Mouse (Mus musculus): ENCODE data around the gene Gm21860.
"Not testable (repeated sequence)": the region's sequence is repeated elsewhere in the genome, so short reads cannot be mapped to it uniquely, and the experiment has no call there.

The Gm21860 gene

DNA sequence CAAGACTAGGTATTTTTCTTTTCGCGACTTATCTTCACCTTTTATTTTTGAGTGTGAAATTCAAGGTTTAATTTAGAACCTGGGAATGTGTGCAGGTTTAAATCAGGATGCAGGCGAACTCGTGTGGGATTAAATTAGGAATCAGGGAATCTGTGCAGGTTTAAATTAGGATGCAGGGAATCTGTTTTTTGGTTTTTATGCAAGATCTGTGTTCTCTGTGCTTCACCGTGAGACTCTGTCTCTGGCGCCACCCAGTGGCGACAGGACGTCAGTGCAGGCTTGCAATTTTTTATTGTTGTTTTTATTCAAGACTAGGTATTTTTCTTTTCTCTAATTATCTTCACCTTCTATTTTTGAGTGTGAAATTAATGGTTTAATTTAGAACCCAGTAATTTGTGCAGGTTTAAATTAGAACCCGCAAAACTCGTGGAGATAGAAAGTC, 22.5 kb downstream of the Gm21860 start:
- DNase-seq: peak in 1 of 2 experiments; percentile 14

DNA sequence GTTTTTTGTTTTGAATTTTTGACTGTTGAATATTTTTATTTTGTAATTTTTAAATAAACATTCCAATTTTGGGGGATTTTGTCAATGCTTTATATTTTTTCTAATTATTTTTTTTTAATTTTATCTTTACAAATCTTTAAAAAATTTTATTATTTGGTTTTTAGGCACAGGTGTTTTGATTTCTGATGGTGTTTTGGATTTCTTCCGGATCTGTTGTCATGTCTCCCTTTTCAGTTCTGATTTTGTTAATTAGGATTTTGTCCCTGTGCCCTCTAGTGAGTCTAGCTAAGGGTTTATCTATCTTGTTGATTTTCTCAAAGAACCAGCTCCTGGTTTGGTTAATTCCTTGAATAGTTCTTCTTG, 23.0 kb downstream of the Gm21860 start:
- not testable (repeated sequence) for DNase-seq

DNA sequence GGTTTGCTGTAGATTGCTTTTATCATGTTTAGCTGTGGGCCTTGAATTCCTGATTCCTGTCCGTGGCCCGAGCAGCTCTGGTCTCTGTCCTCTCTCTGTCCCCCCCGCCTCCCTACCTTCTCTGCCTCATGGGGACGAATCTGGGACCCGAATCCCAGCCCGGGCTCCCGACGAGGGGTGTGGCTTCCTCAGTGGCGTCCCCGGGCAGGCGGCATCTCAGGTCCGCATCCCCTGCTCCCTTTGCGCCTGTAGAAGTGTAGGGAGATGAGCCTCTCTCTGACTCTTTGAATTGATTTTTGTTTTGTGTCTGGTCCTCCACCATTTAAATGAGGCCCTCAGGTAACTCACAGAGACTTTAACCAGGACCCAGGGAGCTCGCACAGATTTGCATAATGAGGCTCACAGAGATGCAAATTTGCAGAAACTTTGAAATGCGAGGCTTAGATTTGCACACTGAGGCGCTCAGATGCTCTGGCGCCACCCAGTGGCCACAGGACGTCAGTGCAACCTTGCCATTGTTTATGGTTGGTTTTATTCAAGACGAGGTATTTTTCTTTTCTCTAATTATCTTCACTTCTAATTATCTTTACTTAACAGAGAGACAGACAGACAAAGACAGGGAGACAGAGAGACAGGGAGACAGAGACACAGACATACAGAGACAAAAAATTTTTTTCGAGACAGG, 23.6 kb downstream of the Gm21860 start:
- DNase-seq: peak; percentile 25 to 52

DNA sequence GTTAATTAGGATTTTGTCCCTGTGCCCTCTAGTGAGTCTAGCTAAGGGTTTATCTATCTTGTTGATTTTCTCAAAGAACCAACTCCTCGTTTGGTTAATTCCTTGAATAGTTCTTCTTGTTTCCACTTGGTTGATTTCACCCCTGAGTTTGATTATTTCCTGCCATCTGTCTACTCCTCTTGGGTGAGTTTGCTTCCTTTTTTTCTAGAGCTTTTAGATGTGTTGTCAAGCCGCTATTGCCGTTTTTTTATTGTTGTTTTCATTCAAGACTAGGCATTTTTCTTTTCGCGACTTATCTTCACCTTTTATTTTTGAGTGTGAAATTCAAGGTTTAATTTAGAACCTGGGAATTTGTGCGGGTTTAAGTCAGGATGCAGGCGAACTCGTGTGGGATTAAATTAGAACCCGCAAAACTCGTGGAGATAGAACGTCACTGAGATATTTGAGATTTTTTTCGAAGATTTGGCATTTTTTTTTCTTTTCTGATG, 24.8 kb downstream of the Gm21860 start:
- not testable (repeated sequence) for DNase-seq

DNA sequence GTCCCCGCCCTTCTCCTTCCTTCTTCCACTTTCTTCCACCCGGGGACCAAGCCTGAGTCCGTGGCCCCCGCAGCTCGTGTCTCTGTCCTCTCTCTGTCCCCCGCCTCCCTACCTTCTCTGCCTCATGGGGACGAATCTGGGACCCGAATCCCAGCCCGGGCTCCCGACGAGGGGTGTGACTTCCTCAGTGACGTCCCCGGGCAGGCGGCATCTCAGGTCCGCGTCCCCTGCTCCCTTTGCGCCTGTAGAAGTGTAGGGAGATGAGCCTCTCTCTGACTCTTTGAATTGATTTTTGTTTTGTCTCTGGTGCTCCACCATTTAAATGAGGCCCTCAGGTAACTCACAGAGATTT, 25.7 kb downstream of the Gm21860 start:
- peak in 1 of 2 experiments; percentile 62 for DNase-seq

DNA sequence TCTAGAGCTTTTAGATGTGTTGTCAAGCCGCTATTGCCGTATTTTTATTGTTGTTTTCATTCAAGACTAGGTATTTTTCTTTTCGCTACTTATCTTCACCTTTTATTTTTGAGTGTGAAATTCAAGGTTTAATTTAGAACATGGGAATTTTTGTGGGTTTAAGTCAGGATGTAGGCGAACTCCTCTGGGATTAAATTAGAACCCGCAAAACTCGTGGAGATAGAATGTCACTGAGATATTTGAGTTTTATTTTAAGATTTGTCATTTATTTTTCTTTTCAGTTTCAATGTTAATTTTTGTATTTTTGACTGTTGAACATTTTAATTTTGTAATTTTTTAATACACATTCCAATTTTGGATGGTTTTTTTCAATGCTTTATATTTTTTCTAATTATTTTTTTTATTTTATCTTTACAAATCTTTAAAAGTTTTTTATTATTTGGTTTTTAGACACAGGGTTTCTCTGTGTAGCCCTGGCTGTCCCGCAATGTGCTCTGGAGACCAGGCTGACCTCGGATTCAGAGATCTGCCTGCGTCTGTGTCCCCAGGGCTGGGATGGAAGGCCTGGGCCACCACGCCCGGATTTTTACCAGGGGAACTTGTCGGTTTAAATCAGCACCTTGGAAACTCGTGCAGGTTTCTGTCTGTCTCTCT, 26.2 kb downstream of the Gm21860 start:
- DNase-seq: peak in 1 of 2 experiments; percentile 51

DNA sequence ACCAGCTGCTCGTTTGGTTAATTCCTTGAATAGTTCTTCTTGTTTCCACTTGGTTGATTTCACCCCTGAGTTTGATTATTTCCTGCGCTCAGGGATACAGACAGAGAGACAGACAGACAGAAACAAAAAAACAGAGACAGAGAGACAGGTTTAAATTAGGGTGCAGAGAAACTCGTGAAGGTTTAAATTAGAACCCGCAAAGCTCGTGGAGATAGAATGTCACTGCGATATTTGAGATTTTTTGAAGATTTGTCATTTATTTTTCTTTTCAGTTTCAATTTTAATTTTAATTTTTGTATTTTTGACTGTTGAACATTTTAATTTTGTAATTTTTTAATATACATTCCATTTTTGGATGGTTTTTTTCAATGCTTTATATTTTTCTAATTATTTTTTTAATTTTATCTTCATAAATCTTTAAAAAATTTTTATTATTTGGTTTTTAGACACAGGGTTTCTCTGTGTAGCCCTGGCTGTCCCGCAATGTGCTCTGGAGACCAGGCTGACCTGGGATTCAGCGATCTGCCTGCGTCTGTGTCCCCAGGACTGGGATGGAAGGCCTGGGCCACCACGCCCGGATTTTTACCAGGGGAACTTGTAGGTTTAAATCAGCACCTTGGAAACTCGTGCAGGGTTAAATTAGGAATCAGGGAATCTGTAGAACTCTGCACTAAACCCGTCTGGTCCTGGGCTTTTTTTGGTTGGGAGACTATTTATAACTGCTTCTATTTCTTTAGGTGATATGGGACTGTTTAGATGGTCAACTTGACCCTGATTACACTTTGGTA, 27.3 kb downstream of the Gm21860 start:
- not testable (repeated sequence) for DNase-seq

DNA sequence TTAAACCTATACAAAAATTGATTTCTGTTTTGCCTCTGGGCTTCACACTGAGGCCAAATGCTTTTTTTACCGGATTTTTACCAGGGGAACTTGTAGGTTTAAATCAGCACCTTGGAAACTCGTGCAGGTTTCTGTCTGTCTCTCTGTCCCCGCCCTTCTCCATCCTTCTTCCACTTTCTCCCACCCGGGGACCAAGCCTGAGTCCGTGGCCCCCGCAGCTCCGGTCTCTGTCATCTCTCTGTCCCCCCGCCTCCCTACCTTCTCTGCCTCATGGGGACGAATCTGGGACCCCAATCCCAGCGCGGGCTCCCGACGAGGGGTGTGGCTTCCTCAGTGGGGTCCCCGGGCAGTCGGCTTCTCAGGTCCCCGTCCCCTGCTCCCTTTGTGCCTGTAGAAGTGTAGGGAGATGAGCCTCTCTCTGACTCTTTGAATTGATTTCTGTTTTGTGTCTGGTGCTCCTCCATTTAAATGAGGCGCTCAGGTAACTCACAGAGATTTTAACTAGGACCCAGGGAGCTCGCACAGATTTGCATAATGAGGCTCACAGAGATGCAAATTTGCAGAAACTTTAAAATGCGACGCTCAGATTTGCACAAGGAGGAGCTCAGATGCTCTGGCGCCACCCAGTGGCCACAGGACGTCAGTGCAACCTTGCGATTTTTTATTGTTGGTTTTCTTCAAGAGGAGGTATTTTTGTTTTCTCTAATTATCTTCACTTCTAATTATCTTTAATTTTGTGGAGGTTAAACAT, 28.7 kb downstream of the Gm21860 start:
- not testable (repeated sequence) for DNase-seq

DNA sequence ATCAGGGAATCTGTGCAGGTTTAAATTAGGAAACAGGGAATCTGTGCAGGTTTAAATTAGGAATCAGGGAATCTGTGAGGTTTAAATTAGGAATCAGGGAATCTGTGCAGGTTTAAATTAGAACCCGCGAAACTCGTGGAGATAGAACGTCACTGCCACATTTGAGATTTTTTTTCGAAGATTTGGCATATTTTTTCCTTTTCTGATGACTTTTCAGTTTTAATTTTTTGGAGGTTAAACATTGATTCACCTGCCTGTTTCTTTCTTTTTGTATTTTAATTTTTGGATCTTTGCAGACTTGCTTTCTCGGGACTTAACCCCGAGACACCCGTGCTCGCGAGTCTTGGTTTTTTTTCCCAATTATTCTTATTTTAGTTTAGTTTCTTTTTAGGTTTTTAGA, 29.5 kb downstream of the Gm21860 start:
- not testable (repeated sequence) for DNase-seq

DNA sequence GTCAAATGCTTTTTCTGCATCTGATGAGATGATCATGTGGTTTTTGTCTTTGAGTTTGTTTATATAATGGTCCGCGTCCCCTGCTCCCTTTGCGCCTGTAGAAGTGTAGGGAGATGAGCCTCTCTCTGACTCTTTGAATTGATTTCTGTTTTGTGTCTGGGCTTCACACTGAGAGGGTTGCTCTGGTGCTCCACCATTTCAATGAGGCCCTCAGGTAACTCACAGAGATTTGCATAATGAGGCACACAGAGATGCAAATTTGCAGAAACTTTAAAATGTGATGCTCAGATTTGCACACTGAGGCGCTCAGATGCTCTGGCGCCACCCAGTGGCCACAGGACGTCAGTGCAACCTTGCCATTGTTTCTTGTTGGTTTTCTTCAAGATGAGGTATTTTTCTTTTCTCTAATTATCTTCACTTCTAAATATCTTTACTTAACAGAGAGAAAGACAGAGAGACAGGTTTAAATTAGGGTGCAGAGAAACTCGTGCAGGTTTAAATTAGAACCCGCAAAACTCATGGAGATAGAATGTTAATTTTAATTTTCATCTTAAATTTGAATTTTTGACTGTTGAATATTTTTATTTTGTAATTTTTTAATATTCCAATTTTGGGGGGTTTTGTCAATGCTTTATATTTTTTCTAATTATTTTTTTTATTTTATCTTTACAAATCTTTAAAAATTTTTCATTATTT, 30.5 kb downstream of the Gm21860 start:
- peak in 1 of 2 experiments; percentile 12 for DNase-seq

DNA sequence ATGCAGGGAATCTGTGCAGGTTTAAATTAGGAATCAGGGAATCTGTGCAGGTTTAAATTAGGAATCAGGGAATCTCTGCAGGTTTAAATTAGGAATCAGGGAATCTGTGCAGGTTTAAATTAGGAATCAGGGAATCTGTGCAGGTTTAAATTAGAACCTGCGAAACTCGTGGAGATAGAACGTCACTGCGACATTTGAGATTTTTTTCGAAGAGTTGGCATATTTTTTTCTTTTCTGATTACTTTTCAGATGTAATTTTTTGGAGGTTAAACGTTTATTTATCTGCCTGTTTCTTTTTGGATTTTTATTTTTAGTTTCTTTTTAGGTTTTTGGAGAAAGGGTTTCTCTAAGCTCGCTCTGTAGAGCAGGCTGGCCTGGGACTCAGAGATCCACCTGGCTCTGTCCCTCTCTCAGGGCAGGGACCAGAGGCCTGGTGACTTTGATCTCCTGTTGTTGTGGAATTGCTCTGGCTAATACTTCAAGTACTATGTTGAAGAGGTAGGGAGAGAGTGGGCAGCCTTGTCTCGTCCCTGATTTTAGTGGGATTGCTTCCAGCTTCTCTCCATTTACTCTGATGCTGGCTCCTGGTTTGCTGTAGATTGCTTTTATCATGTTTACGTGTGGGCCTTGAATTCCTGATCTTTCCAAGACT, 31.2 kb downstream of the Gm21860 start:
- peak in 1 of 2 experiments; percentile 69 for DNase-seq

DNA sequence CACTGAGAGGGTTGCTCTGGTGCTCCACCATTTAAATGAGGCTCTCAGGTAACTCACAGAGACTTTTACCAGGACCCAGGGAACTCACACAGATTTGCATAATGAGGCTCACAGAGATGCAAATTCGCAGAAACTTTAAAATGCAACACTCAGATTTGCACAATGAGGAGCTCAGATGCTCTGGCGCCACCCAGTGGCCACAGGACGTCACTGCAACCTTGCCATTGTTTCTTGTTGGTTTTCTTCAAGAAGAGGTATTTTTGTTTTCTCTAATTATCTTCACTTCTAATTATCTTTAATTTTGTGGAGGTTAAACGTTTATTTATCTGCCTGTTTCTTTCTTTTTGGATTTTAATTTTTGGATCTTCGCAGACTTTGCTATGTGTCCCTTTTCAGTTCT, 34.1 kb downstream of the Gm21860 start:
- not testable (repeated sequence) for DNase-seq

DNA sequence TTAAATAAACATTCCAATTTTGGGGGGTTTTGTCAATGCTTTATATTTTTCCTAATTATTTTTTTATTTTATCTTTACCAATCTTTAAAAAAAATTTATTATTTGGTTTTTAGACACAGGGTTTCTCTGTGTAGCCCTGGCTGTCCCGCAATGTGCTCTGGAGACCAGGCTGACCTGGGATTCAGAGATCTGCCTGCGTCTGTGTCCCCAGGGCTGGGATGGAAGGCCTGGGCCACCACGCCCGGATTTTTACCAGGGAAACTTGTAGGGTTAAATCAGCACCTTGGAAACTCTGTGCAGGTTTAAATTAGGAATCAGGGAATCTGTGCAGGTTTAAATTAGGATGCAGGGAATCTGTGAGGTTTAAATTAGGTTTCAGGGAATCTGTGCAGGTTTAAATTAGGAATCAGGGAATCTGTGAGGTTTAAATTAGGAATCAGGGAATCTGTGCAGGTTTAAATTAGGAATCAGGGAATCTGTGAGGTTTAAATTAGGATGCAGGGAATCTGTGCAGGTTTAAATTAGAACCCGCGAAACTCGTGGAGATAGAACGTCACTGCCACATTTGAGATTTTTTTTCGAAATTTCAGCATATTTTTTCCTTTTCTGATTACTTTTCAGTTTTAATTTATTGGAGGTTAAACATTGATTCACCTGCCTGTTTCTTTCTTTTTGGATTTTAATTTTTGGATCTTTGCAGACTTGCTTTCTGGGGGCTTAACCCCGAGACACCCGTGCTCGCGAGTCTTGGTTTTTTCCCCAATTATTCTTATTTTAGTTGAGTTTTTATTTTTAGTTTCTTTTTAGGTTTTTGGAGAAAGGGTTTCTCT, 35.0 kb downstream of the Gm21860 start:
- DNase-seq: not testable (repeated sequence)

DNA sequence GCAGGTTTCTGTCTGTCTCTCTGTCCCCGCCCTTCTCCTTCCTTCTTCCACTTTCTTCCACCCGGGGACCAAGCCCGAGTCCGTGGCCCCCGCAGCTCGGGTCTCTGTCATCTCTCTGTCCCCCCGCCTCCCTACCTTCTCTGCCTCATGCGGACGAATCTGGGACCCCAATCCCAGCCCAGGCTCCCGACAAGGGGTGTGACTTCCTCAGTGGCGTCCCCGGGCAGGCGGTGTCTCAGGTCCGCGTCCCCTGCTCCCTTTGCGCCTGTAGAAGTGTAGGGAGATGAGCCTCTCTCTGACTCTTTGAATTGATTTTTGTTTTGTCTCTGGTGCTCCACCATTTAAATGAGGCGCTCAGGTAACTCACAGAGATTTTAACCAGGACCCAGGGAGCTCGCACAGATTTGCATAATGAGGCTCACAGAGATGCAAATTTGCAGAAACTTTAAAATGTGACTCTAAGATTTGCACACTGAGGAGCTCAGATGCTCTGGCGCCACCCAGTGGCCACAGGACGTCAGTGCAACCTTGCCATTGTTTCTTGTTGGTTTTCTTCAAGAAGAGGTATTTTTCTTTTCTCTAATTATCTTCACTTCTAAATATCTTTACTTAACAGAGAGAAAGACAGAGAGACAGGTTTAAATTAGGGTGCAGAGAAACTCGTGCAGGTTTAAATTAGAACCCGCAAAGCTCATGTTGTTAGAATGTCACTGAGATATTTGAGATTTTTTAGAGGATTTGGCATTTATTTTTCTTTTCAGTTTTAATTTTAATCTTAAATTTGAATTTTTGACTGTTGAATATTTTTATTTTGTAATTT, 35.8 kb downstream of the Gm21860 start:
- peak; percentile 37 to 74 for DNase-seq

DNA sequence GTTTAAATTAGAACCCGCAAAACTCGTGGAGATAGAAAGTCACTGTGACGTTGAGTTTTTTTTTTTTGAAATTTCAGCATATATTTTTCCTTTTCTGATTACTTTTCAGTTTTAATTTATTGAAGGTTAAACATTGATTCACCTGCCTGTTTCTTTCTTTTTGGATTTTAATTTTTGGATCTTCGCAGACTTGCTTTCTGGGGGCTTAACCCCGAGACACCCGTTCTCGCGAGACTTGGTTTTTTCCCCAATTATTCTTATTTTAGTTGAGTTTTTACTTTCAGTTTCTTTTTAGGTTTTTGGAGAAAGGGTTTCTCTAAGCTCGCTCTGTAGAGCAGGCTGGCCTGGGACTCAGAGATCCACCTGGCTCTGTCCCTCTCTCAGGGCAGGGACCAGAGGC, 36.6 kb downstream of the Gm21860 start:
- not testable (repeated sequence) for DNase-seq

DNA sequence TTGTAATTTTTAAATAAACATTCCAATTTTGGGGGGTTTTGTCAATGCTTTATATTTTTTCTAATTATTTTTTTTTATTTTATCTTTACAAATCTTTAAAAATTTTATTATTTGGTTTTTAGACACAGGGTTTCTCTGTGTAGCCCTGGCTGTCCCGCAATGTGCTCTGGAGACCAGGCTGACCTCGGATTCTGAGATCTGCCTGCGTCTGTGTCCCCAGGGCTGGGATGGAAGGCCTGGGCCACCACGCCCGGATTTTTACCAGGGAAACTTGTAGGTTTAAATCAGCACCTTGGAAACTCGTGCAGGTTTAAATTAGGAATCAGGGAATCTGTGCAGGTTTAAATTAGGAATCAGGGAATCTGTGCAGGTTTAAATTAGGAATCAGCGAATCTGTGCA, 37.1 kb downstream of the Gm21860 start:
- DNase-seq: peak; percentile 13 to 34
